Mouse (Mus musculus) central nervous system, embryonic 14 days (tissue): ENCODE results near the gene Taar7e. TPM values are rescaled to one million over a fixed set of nuclear protein-coding genes. Genes with fewer than 3 reads are reported as not detected.

Experiments used
- polyA plus RNA-seq: library from polyadenylated mRNA; depleted of rRNA; stranded (reverse); fragments of >200 nt; gene quantifications from 2 replicates; pipeline ENCODE4 v1.2.3, GENCODE M21; 2012; rRNA removed

Taar7e gene
- polyA plus RNA-seq, result not detected in 2 replicates

GRCm38 (mm10) chr10:24037314-24037713, at the start of gene Taar7e:
TSS of gene Taar7e (plus strand) at chr10:24037614.

GRCm38 (mm10) chr10:23993381-23993780, 44.0 kb upstream of the Taar7e start, which contains the start of gene Taar7a:
TSS of gene Taar7a (minus strand) at chr10:23993481.

GRCm38 (mm10) chr10:23999639-24000038, 37.8 kb upstream of the Taar7e start, which contains the start of gene Taar7b:
TSS of gene Taar7b (plus strand) at chr10:23999939.

GRCm38 (mm10) chr10:24026922-24027321, 10.5 kb upstream of the Taar7e start, which contains the start of gene Taar7d:
TSS of gene Taar7d (plus strand) at chr10:24027222.

GRCm38 (mm10) chr10:24049210-24049609, 11.8 kb downstream of the Taar7e start, which contains the start of gene Taar7f:
TSS of gene Taar7f (plus strand) at chr10:24049510.

DNA sequence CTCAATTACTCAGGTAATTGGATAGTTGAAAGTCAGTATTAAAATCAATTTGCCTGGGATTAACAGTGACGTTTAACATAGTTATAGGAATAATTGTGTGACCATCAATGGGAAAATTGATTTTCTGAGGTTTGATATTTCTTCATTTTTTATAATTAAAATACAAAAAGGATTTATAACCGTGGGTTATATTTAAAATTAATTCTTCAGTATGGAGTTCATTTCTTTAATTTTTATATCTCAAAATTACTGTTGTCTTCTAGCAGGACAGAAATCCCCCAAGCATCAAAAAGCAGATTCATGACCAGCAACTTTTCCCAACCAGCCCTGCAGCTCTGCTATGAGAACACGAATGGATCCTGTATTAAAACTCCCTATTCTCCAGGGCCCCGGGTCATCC, 38.8 kb downstream of the Taar7e start, which contains the start of gene Taar8a:
TSS of gene Taar8a (plus strand) at position 301 of the 400 bp plus-strand sequence.

Other genes with a start within 250 kb of the Taar7e start
- 26.0 and 26.3 TPM in 2 replicates for gene Slc18b1, start 240.6 kb upstream of the Taar7e start, polyA plus RNA-seq
- gene Vnn3, start 186.2 kb upstream of the Taar7e start, polyA plus RNA-seq, result 0.05 TPM in 1 of 2 replicates, not detected in the other
- 0.17 and 0.50 TPM in 2 replicates for gene Vnn1, start 142.9 kb upstream of the Taar7e start, polyA plus RNA-seq
- gene Taar1, start 117.3 kb upstream of the Taar7e start, polyA plus RNA-seq, result not detected in 2 replicates
- gene Taar2, start 99.0 kb upstream of the Taar7e start, polyA plus RNA-seq, result not detected in 2 replicates
- gene Taar3, start 88.1 kb upstream of the Taar7e start, polyA plus RNA-seq, result not detected in 2 replicates
- not detected in 2 replicates for gene Taar4, start 77.1 kb upstream of the Taar7e start, polyA plus RNA-seq
- 0.18 and 0.93 TPM in 2 replicates for gene Taar5, start 66.9 kb upstream of the Taar7e start, polyA plus RNA-seq
- gene Taar6, start 52.0 kb upstream of the Taar7e start, polyA plus RNA-seq, result not detected in 2 replicates
- gene Taar7a, start 44.1 kb upstream of the Taar7e start, polyA plus RNA-seq, result not detected in 2 replicates
- gene Taar7b, start 37.7 kb upstream of the Taar7e start, polyA plus RNA-seq, result not detected in 2 replicates
- gene Taar7d, start 10.4 kb upstream of the Taar7e start, polyA plus RNA-seq, result not detected in 2 replicates
- gene Taar7f, start 11.9 kb downstream of the Taar7e start, polyA plus RNA-seq, result not detected in 2 replicates
- gene Taar8a, start 38.9 kb downstream of the Taar7e start, polyA plus RNA-seq, result not detected in 2 replicates
- gene Taar8b, start 54.7 kb downstream of the Taar7e start, polyA plus RNA-seq, result not detected in 2 replicates
- not detected in 2 replicates for gene Taar8c, start 64.3 kb downstream of the Taar7e start, polyA plus RNA-seq
- not detected in 2 replicates for gene Taar9, start 71.9 kb downstream of the Taar7e start, polyA plus RNA-seq
- gene Stx7, start 111.7 kb downstream of the Taar7e start, polyA plus RNA-seq, result 160 and 189 TPM in 2 replicates
- gene Moxd1, start 185.9 kb downstream of the Taar7e start, polyA plus RNA-seq, result 3.6 and 11.7 TPM in 2 replicates